Mouse (Mus musculus): Measurements from ENCODE around the gene Efhc1. TPM values are rescaled to one million over a fixed set of nuclear protein-coding genes. Genes with fewer than 3 reads are reported as not detected.
A peak's percentile ranks its signal among the peaks of the same experiment; 100 is the strongest.

Gene Efhc1
- total and polyA plus RNA-seq, 3 experiments: not detected

DNA sequence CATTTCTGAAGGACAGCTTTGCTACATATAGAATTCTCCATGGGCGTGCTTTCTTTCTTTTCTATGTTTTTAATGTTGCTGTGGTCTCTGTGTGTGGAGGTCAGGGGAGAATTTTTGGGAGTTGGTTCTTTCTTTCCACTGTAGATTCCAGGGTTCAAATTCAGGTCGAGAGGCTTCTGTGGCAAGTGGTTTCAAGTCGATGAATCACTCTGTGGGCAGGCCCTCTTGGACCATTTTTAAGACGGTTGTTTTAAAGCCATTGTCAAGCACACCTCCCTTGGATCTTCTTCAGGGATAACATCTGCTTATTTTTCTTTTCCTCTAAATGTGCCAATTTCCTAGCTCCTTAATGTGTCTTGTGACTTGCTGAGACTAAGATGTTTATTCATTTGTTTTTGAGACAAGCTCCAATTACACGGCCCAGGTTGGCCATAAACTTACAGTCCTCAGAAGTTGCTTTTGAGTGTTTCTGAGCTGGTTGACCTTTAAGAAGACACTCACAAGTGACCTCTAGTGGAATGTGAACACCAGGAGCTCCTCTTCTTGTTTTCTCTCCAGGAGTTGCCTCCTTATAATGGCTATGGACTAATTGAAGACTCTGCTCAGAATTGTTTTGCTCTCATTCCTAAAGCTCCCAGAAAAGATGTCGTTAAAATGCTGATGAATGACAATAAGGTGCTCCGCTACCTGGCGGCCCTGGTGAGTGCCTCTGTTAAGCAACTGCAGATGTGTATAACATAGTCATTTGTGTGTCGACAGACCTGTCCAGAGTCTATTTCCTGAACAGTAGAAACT, 23.1 kb downstream of the Efhc1 start:
- no peaks in the 10 kb centered on the region for H3K79me2 ChIP-seq (replicated peaks; ENCODE audit: control insufficient read depth, extremely low read depth, insufficient read depth, poor library complexity, severe bottlenecking)
- H3K4me1 ChIP-seq (ENCODE audit: control insufficient read depth in 1 of 2, insufficient read depth in 2 of 2): no peaks in the 10 kb centered on the region
- no peak overlapping the region for H3K9ac ChIP-seq (ENCODE audit: insufficient read depth, low read depth)
- H3K4me3 ChIP-seq (replicated peaks in 1 of 3; ENCODE audit: low read depth in 2 of 3, low read length in 2 of 3, poor library complexity in 1 of 3): no peak overlapping the region
- no peak overlapping the region for H3K27ac ChIP-seq (ENCODE audit: insufficient read depth, low read depth)
- no peak for DNase-seq (ENCODE audit: extremely low read depth)
- in situ Hi-C loops (cut with MboI; ENCODE audit: low pct_ligation_motif_present, low pct_unique_long_range_greater_than_20kb, low sequenced_read_pairs) (no loop called here), dilution Hi-C loops (cut with MboI; ENCODE audit: extremely low pct_ligation_motif_present, extremely low pct_unique_long_range_greater_than_20kb, low sequenced_read_pairs) (no loop called here)
- H3K27me3 ChIP-seq (replicated peaks): no peaks in the 10 kb centered on the region
- H3K9me3 ChIP-seq (replicated peaks; ENCODE audit: low read length): no peaks in the 10 kb centered on the region
- H3K4me2 ChIP-seq (ENCODE audit: insufficient read depth, low read depth, poor library complexity, severe bottlenecking): peak overlapping the region; percentile 24; the same call in 1 of the 2 replicates
- TF ChIP-seq SMC3 (IDR thresholded peaks at IDR 0.05; ENCODE audit: low read depth, low read length) (peak; percentile 44), RAD21 (IDR thresholded peaks at IDR 0.05; ENCODE audit: low read depth, low read length) (peak; percentile 22), SIN3A (IDR thresholded peaks at IDR 0.05; ENCODE audit: low read length) (no peak), MAX (IDR thresholded peaks at IDR 0.05; ENCODE audit: low read length) (no peak), POLR2A (IDR thresholded peaks at IDR 0.05; ENCODE audit: low read depth, low read length) (no peak), CTCF (conservative IDR thresholded peaks at IDR 0.05 in 1 of 2, IDR thresholded peaks at IDR 0.05 in 1 of 2; ENCODE audit: low read depth in 2 of 2, low read length in 2 of 2) (peak in 1 of 2 experiments; percentile 50; a peak in 2 of 4 replicates)
- H3K36me3 ChIP-seq (replicated peaks in 1 of 2; ENCODE audit: control insufficient read depth in 1 of 2, insufficient read depth in 1 of 2, low read length in 1 of 2): no peaks in the 10 kb centered on the region

DNA sequence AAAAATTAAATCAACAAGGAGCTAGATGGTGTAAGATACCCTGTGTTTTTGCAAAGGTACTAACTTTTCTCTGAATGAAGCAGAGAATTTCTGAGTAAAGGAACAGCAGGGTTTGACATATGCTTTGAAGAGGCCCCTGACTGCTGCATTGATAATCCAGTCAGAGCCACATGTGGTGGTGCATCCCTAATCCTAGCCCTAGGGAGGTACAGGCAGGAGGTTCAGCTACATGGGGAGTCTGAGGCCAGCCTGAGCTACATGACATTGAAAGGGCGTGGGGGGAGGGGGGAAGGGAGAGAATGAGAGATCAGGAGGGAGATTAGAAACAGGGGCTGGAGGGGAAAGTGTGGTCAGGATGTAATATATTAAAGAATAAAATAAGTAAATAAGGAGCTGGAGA, 29.1 kb downstream of the Efhc1 start:
- Histone ChIP-seq H3K4me3 (replicated peaks in 1 of 3; ENCODE audit: low read depth in 2 of 3, low read length in 2 of 3, poor library complexity in 1 of 3) (no peak overlapping the region), H3K36me3 (replicated peaks in 1 of 2; ENCODE audit: control insufficient read depth in 1 of 2, insufficient read depth in 1 of 2, low read length in 1 of 2) (no peaks in the 10 kb centered on the region), H3K9ac (ENCODE audit: insufficient read depth, low read depth) (no peak overlapping the region), H3K9me3 (replicated peaks; ENCODE audit: low read length) (no peaks in the 10 kb centered on the region), H3K79me2 (replicated peaks; ENCODE audit: control insufficient read depth, extremely low read depth, insufficient read depth, poor library complexity, severe bottlenecking) (no peaks in the 10 kb centered on the region), H3K4me2 (ENCODE audit: insufficient read depth, low read depth, poor library complexity, severe bottlenecking) (no peak overlapping the region), H3K27ac (ENCODE audit: insufficient read depth, low read depth) (no peak overlapping the region), H3K27me3 (replicated peaks) (no peaks in the 10 kb centered on the region), H3K4me1 (ENCODE audit: control insufficient read depth in 1 of 2, insufficient read depth in 2 of 2) (peaks cover 0 to 18% of the 10 kb centered on the region in 2 experiments; a peak in 2 of 4 replicates)
- DNase-seq (ENCODE audit: extremely low read depth): no peak
- TF ChIP-seq ZMIZ1 (IDR thresholded peaks at IDR 0.05; ENCODE audit: low read depth, low read length) (no peak), CTCF (conservative IDR thresholded peaks at IDR 0.05 in 1 of 2, IDR thresholded peaks at IDR 0.05 in 1 of 2; ENCODE audit: low read depth in 2 of 2, low read length in 2 of 2) (no peak), HCFC1 (IDR thresholded peaks at IDR 0.05; ENCODE audit: low read depth, low read length) (no peak), TCF12 (IDR thresholded peaks at IDR 0.05; ENCODE audit: low read depth, low read length) (no peak)
- dilution Hi-C loops (cut with MboI; ENCODE audit: extremely low pct_ligation_motif_present, extremely low pct_unique_long_range_greater_than_20kb, low sequenced_read_pairs) (no loop called here), in situ Hi-C loops (cut with MboI; ENCODE audit: low pct_ligation_motif_present, low pct_unique_long_range_greater_than_20kb, low sequenced_read_pairs) (no loop called here)

DNA sequence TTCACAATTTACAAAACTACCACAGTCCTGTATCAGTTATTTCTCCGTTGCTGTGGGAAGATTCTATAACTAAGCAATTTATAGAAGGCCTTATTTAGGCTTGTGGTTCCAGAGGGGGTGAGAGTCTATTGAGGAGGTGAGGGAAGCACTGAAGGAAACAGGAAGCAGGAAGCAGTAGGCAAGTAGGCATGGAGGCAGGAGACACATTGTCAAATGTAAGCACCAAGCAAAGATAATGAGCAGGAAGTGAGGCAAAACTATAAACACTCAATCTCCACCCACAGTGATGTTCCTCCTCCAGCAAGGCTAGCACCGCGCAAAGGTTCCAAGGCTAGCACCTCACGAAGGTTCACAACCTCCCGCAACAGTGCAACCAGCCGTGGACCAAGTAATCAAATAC, 30.3 kb downstream of the Efhc1 start:
- in situ Hi-C loops (cut with MboI; ENCODE audit: low pct_ligation_motif_present, low pct_unique_long_range_greater_than_20kb, low sequenced_read_pairs) (no loop called here), dilution Hi-C loops (cut with MboI; ENCODE audit: extremely low pct_ligation_motif_present, extremely low pct_unique_long_range_greater_than_20kb, low sequenced_read_pairs) (no loop called here)
- DNase-seq (ENCODE audit: extremely low read depth): no peak
- TF ChIP-seq ELF1 (IDR thresholded peaks at IDR 0.05; ENCODE audit: low read depth, low read length) (no peak), POLR2A (IDR thresholded peaks at IDR 0.05; ENCODE audit: low read depth, low read length) (no peak), TCF12 (IDR thresholded peaks at IDR 0.05; ENCODE audit: low read depth, low read length) (no peak), NRF1 (IDR thresholded peaks at IDR 0.05; ENCODE audit: low read depth, low read length) (no peak), PAX5 (IDR thresholded peaks at IDR 0.05; ENCODE audit: low read length) (no peak), UBTF (IDR thresholded peaks at IDR 0.05; ENCODE audit: low read depth, low read length) (no peak), RCOR1 (conservative IDR thresholded peaks at IDR 0.05; ENCODE audit: low read depth, low read length) (no peak), MYC (IDR thresholded peaks at IDR 0.05; ENCODE audit: low read depth, low read length) (no peak), GABPA (IDR thresholded peaks at IDR 0.05; ENCODE audit: insufficient replicate concordance, low read depth, low read length) (no peak), MXI1 (IDR thresholded peaks at IDR 0.05; ENCODE audit: low read depth, low read length) (no peak), MAFK (IDR thresholded peaks at IDR 0.05; ENCODE audit: insufficient replicate concordance, low read length) (no peak), IRF4 (IDR thresholded peaks at IDR 0.05; ENCODE audit: low read depth, low read length) (no peak), USF1 (IDR thresholded peaks at IDR 0.05; ENCODE audit: low read depth, low read length) (no peak), ZNF384 (IDR thresholded peaks at IDR 0.05; ENCODE audit: low read depth, low read length) (no peak), ETS1 (conservative IDR thresholded peaks at IDR 0.05; ENCODE audit: low read depth, low read length) (no peak)
- H3K79me2 ChIP-seq (replicated peaks; ENCODE audit: control insufficient read depth, extremely low read depth, insufficient read depth, poor library complexity, severe bottlenecking): no peaks in the 10 kb centered on the region
- no peak overlapping the region for H3K27ac ChIP-seq (ENCODE audit: insufficient read depth, low read depth)
- no peaks in the 10 kb centered on the region for H3K27me3 ChIP-seq (replicated peaks)
- H3K4me3 ChIP-seq (replicated peaks in 1 of 3; ENCODE audit: low read depth in 2 of 3, low read length in 2 of 3, poor library complexity in 1 of 3): no peak overlapping the region
- H3K4me2 ChIP-seq (ENCODE audit: insufficient read depth, low read depth, poor library complexity, severe bottlenecking): no peak overlapping the region
- peaks cover 5 to 30% of the 10 kb centered on the region in 2 experiments; a peak in 3 of 4 replicates for H3K4me1 ChIP-seq (ENCODE audit: control insufficient read depth in 1 of 2, insufficient read depth in 2 of 2)
- H3K9ac ChIP-seq (ENCODE audit: insufficient read depth, low read depth): no peak overlapping the region
- H3K36me3 ChIP-seq (replicated peaks in 1 of 2; ENCODE audit: control insufficient read depth in 1 of 2, insufficient read depth in 1 of 2, low read length in 1 of 2): no peaks in the 10 kb centered on the region
- H3K9me3 ChIP-seq (replicated peaks; ENCODE audit: low read length): no peaks in the 10 kb centered on the region
